Mouse (Mus musculus) kidney, adult 9 months (tissue): Measurements from ENCODE around the gene Abhd10.
A peak's percentile ranks its signal among the peaks of the same experiment; 100 is the strongest.

ENCODE experiments used
- DNase-seq: peaks from one replicate; pipeline ENCODE4 v3.0.0; 2022

The Abhd10 gene

GRCm38 (mm10) chr16:45724061-45724741 is 18.6 kb downstream of the Abhd10 start, which contains the start of gene Tagln3:
Gene Tagln3, minus strand, starts transcription at chr16:45724608.
- no peak for DNase-seq

- DNase-seq, result no peak
Measured at GRCm38 (mm10) chr16:45723172-45723901, 19.4 kb downstream of the Abhd10 start.

DNA sequence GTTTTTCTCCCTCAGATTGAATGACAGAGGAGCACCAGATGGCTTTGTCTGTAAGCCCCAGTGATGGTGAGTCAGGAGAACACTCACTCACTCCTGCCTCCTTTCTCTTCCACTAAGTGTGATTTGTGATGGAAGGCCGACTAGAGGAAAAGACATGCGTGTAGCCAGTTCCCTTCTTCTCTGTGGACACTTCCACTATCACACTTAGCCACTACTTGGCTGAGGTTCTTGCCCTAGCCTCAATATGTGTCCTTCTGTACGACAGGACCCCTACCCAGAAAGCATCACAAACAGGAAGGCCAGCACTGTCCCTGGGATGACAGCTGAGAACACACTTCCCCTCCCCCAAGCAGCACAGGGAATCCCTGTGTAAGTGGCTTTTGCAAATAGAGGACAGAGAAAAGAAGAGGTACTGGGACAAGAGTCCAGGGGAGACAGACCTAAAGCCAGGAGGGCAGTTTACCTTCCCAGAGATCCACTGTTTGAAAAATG is 20.2 kb downstream of the Abhd10 start:
- DNase-seq, result no peak

DNA sequence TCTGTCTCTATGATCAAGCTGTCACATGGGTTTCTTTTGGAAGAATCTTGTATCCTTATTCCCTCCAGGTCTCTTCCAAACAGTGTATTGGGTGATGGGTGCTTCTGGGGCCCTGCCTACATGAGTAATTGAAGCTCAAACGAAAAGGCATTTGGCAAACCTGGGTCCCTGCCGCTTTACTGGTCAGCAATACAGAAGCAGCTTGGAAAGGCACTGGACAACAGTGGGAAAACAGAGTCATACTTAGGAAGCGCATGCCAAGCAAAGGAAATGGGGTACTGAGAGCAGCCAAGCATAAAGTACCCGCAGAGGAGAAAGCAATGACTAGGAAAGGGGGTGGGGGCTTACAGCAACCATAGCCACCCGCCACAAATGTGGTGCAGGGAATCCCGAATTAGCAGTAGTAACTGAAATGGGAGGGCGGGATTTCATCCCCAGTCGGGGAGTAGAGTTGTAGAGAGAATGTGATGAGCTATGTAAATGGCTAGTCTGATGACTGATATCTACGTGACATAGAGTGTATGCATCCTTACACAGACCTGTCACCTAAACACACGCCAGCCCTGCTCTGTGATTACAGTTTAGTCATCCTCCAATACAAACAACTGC is 22.6 kb downstream of the Abhd10 start:
- no peak for DNase-seq

- no peak for DNase-seq
Measured at GRCm38 (mm10) chr16:45718296-45718695, 24.5 kb downstream of the Abhd10 start.

DNA sequence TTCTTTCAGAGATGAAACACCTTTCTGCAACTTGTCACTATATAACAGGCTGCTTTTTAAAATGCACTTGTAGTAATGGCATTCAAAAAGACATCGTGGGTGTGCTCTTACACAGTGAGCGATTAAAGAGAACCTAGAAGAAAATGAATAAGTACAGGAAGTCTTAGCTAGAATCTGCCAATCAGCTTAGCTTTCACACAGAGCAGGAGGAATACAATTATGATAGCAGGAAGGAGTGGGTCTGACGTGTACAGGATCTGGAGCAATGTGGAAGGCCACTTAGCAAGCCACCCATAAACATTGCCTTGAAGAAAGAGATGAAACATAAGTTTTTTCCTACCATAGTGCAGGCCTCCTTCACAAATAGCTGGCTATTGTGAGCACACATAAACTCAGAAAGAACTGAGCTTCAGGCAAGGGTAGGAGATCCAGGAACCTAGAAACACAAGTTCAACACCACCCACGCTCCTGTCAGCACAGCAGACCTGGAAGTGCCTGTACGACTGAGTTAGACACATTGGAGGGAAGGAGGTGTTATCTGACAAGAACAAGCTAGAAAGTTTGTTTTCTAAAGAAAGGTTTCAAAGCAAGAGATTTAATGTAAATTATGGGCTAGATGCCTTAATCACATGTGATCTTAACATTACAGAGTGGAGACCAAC is 28.1 kb downstream of the Abhd10 start:
- no peak for DNase-seq

GRCm38 (mm10) chr16:45713878-45714277 is 28.9 kb downstream of the Abhd10 start:
- no peak for DNase-seq

DNA sequence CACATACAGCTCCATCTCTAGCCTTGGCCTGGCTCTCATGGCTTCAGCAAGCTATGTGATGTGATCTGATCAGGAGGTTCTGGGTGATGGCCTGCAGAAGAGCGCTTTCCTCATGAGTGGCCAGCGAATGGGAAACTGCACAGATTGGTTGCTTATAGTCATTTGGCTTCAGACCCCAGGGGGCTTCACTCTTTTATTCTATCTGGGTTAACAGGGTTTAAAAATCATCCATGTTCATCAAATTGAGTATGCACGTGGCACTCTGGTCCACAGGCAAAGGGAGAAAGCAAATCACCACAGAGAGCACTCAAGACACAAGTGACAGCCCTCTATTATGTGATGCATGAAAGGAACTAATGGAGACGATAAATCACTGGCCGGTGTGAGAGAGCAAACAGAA is 29.5 kb downstream of the Abhd10 start:
- no peak for DNase-seq

GRCm38 (mm10) chr16:45711263-45711662 is 31.5 kb downstream of the Abhd10 start:
- peak; percentile 35 for DNase-seq

- no peak for DNase-seq
Measured at GRCm38 (mm10) chr16:45699301-45699700, 43.5 kb downstream of the Abhd10 start.

DNA sequence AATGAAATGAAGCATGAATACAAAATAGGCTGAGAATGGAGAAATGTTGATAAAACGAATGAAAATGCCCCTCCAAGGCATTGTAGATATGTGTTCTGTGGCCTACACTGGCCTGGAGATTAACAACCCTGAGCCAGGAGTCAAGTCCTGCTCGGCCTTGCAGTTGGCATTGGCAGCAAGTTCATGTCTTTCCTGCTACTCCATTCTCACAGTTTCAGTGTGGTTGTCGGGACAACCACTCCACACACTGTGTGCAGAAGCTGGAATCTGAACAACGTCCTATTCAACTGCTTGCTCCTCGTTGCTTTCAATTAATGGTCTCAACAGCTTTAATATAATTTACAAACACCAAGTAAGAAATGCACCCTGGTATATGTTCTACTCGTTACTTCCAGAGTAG is 44.8 kb downstream of the Abhd10 start:
- no peak for DNase-seq

GRCm38 (mm10) chr16:45695445-45696160 is 47.2 kb downstream of the Abhd10 start:
- no peak for DNase-seq

DNA sequence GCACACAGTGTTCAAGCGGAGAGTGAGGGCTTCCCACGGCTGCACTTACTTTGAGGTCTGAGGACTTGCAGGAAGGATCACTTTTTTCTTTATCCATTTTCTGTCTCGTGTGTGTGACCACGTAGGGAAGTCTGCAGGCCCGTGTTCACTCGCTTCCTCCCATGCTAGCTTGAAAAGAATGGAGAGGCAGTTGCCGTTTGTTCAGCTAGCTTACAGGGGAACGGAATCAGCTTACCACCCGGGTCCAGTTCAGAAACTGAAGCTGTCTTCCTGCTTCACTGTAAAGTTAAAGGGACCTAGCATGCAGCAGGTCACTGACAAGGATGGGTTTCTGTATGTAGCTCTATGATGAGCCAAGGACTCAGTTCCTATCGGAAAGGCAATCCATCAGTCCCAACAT is 49.2 kb downstream of the Abhd10 start, which contains the start of gene Tmprss7:
Gene Tmprss7 (minus strand): TSS at position 101 of the 400 bp plus-strand sequence.
- no peak for DNase-seq

- no peak for DNase-seq
Measured at GRCm38 (mm10) chr16:45692851-45693250, 49.9 kb downstream of the Abhd10 start.

GRCm38 (mm10) chr16:45690178-45690577 is 52.6 kb downstream of the Abhd10 start:
- no peak for DNase-seq

GRCm38 (mm10) chr16:45686833-45687232 is 55.9 kb downstream of the Abhd10 start:
- no peak for DNase-seq

GRCm38 (mm10) chr16:45685295-45685694 is 57.5 kb downstream of the Abhd10 start:
- no peak for DNase-seq

- peak; percentile 70 for DNase-seq
Measured at GRCm38 (mm10) chr16:45684815-45685214, 57.9 kb downstream of the Abhd10 start.
